Mouse (Mus musculus): ENCODE results near the gene Dhrs7b. TPM values are rescaled to one million over a fixed set of nuclear protein-coding genes. Genes with fewer than 3 reads are reported as not detected.
A peak's percentile ranks its signal among the peaks of the same experiment; 100 is the strongest.

The Dhrs7b gene
- polyA plus RNA-seq (2015; fragmentation: Nextera tagmentation; extraction: Ambion mirVana) = 37.2 and 39.5 TPM in 2 replicates

GRCm38 (mm10) chr11:60830433-60831052, at the start of gene Dhrs7b:
TSS of gene Dhrs7b (plus strand) at chr11:60830631.
- peak within 1 kb of the TSS; percentile 81 for H3K4me2 ChIP-seq
- no peaks in the 10 kb centered on the region for H3K36me3 ChIP-seq
- ATAC-seq (ENCODE audit: insufficient number of reproducible peaks, insufficient read depth, low FRiP score, low TSS enrichment, low read depth) = peak; percentile 93
- under 1% methylated on average over 34 of the region's 34 CpGs for WGBS
- H3K4me3 ChIP-seq = peak within 1 kb of the TSS; percentile 81
- no peaks in the 10 kb centered on the region for H3K27me3 ChIP-seq
- H3K27ac ChIP-seq = peak within 1 kb of the TSS; percentile 78
- H3K9me3 ChIP-seq = no peaks in the 10 kb centered on the region
- peak within 1 kb of the TSS; percentile 83 for H3K9ac ChIP-seq
- H3K4me1 ChIP-seq = peaks cover 9% of the 10 kb centered on the region

- H3K36me3 ChIP-seq = peaks cover 95% of the 10 kb centered on the region
- no peak overlapping the region for H3K4me3 ChIP-seq
Measured at GRCm38 (mm10) chr11:60784179-60784922, 46.1 kb upstream of the Dhrs7b start.

GRCm38 (mm10) chr11:60787595-60787994, 42.8 kb upstream of the Dhrs7b start:
- H3K9ac ChIP-seq = 0 out of 2 replicates have a peak overlapping the region, but pooled peaks have one; percentile 40
- ATAC-seq (ENCODE audit: insufficient number of reproducible peaks, insufficient read depth, low FRiP score, low TSS enrichment, low read depth) = no peak
- H3K36me3 ChIP-seq = peaks cover 90% of the 10 kb centered on the region
- no peak overlapping the region for H3K27ac ChIP-seq
- H3K4me1 ChIP-seq = no peaks in the 10 kb centered on the region; the same call in 1 of the 2 replicates
- WGBS = 65% methylated on average over 1 of the region's 1 CpGs
- H3K9me3 ChIP-seq = no peaks in the 10 kb centered on the region
- no peak overlapping the region for H3K4me3 ChIP-seq
- no peaks in the 10 kb centered on the region for H3K27me3 ChIP-seq
- no peak overlapping the region for H3K4me2 ChIP-seq

More at GRCm38 (mm10) chr11:60784179-60784922, 46.1 kb upstream of the Dhrs7b start:
- H3K4me2 ChIP-seq = no peak overlapping the region
- 94% methylated on average over 8 of the region's 8 CpGs for WGBS
- no peak overlapping the region for H3K9ac ChIP-seq
- peaks cover 32% of the 10 kb centered on the region for H3K4me1 ChIP-seq
- no peaks in the 10 kb centered on the region for H3K9me3 ChIP-seq
- H3K27me3 ChIP-seq = no peaks in the 10 kb centered on the region
- H3K27ac ChIP-seq = no peak overlapping the region
- ATAC-seq (ENCODE audit: insufficient number of reproducible peaks, insufficient read depth, low FRiP score, low TSS enrichment, low read depth) = no peak

GRCm38 (mm10) chr11:60790472-60790871, 40.0 kb upstream of the Dhrs7b start:
- 28% methylated on average over 2 of the region's 2 CpGs for WGBS

GRCm38 (mm10) chr11:60796342-60796741, 34.1 kb upstream of the Dhrs7b start:
- WGBS = 89% methylated on average over 11 of the region's 11 CpGs
- no peak overlapping the region for H3K27ac ChIP-seq
- H3K36me3 ChIP-seq = peaks cover 71% of the 10 kb centered on the region
- H3K9me3 ChIP-seq = no peaks in the 10 kb centered on the region
- no peak overlapping the region for H3K4me3 ChIP-seq
- no peaks in the 10 kb centered on the region for H3K4me1 ChIP-seq
- H3K9ac ChIP-seq = no peak overlapping the region
- H3K4me2 ChIP-seq = no peak overlapping the region
- no peaks in the 10 kb centered on the region for H3K27me3 ChIP-seq
- no peak for ATAC-seq (ENCODE audit: insufficient number of reproducible peaks, insufficient read depth, low FRiP score, low TSS enrichment, low read depth)

More at GRCm38 (mm10) chr11:60790472-60790871, 40.0 kb upstream of the Dhrs7b start:
- H3K4me2 ChIP-seq = no peak overlapping the region
- no peaks in the 10 kb centered on the region for H3K9me3 ChIP-seq
- H3K36me3 ChIP-seq = peaks cover 84% of the 10 kb centered on the region
- ATAC-seq (ENCODE audit: insufficient number of reproducible peaks, insufficient read depth, low FRiP score, low TSS enrichment, low read depth) = no peak
- H3K27me3 ChIP-seq = no peaks in the 10 kb centered on the region
- no peak overlapping the region for H3K4me3 ChIP-seq
- H3K9ac ChIP-seq = no peak overlapping the region
- no peaks in the 10 kb centered on the region for H3K4me1 ChIP-seq
- no peak overlapping the region for H3K27ac ChIP-seq

- H3K36me3 ChIP-seq = peaks cover 60% of the 10 kb centered on the region
- 83% methylated on average over 4 of the region's 4 CpGs for WGBS
- no peak overlapping the region for H3K27ac ChIP-seq
- H3K27me3 ChIP-seq = no peaks in the 10 kb centered on the region
- no peak overlapping the region for H3K4me2 ChIP-seq
- H3K4me3 ChIP-seq = no peak overlapping the region
- no peaks in the 10 kb centered on the region for H3K9me3 ChIP-seq
- H3K9ac ChIP-seq = no peak overlapping the region
- no peak for ATAC-seq (ENCODE audit: insufficient number of reproducible peaks, insufficient read depth, low FRiP score, low TSS enrichment, low read depth)
- H3K4me1 ChIP-seq = no peaks in the 10 kb centered on the region
Measured at GRCm38 (mm10) chr11:60799977-60800376, 30.5 kb upstream of the Dhrs7b start.

GRCm38 (mm10) chr11:60800892-60801291, 29.5 kb upstream of the Dhrs7b start:
- Histone ChIP-seq H3K27ac (no peak overlapping the region), H3K4me1 (no peaks in the 10 kb centered on the region), H3K9me3 (no peaks in the 10 kb centered on the region), H3K27me3 (no peaks in the 10 kb centered on the region), H3K9ac (no peak overlapping the region), H3K4me2 (no peak overlapping the region), H3K36me3 (peaks cover 60% of the 10 kb centered on the region), H3K4me3 (no peak overlapping the region)
- ATAC-seq (ENCODE audit: insufficient number of reproducible peaks, insufficient read depth, low FRiP score, low TSS enrichment, low read depth) = no peak
- 92% methylated on average over 1 of the region's 1 CpGs for WGBS

GRCm38 (mm10) chr11:60808286-60809070, 22.0 kb upstream of the Dhrs7b start:
- Histone ChIP-seq H3K27me3 (no peaks in the 10 kb centered on the region), H3K4me3 (no peak overlapping the region), H3K27ac (no peak overlapping the region), H3K4me1 (peaks cover 27% of the 10 kb centered on the region), H3K9me3 (no peaks in the 10 kb centered on the region), H3K9ac (peak overlapping the region; percentile 23; the same call in 1 of the 2 replicates), H3K36me3 (peaks cover 13% of the 10 kb centered on the region; the same call in 1 of the 2 replicates), H3K4me2 (peak overlapping the region; percentile 85)
- ATAC-seq (ENCODE audit: insufficient number of reproducible peaks, insufficient read depth, low FRiP score, low TSS enrichment, low read depth) = no peak
- WGBS = 79% methylated on average over 4 of the region's 4 CpGs

- Histone ChIP-seq H3K4me1 (peaks cover 27% of the 10 kb centered on the region), H3K27me3 (no peaks in the 10 kb centered on the region), H3K27ac (no peak overlapping the region), H3K4me2 (peak overlapping the region; percentile 85), H3K36me3 (0 out of 2 replicates have a peak, but pooled peaks cover 4% of the 10 kb centered on the region), H3K9ac (peak overlapping the region; percentile 66; the same call in 1 of the 2 replicates), H3K4me3 (peak overlapping the region; percentile 53), H3K9me3 (no peaks in the 10 kb centered on the region)
- ATAC-seq (ENCODE audit: insufficient number of reproducible peaks, insufficient read depth, low FRiP score, low TSS enrichment, low read depth) = no peak
- WGBS = 44% methylated on average over 1 of the region's 1 CpGs
Measured at GRCm38 (mm10) chr11:60809546-60809945, 20.9 kb upstream of the Dhrs7b start.

- H3K27me3 ChIP-seq = no peaks in the 10 kb centered on the region
- WGBS = 11% methylated on average over 14 of the region's 14 CpGs
- H3K9ac ChIP-seq = peak overlapping the region; percentile 66
- 0 out of 2 replicates have a peak, but pooled peaks cover 1% of the 10 kb centered on the region for H3K36me3 ChIP-seq
- peak overlapping the region; percentile 53 for H3K4me3 ChIP-seq
- H3K4me1 ChIP-seq = peaks cover 27% of the 10 kb centered on the region
- ATAC-seq (ENCODE audit: insufficient number of reproducible peaks, insufficient read depth, low FRiP score, low TSS enrichment, low read depth) = no peak
- no peak overlapping the region for H3K27ac ChIP-seq
- peak overlapping the region; percentile 85 for H3K4me2 ChIP-seq
- no peaks in the 10 kb centered on the region for H3K9me3 ChIP-seq
Measured at GRCm38 (mm10) chr11:60810046-60810965, 20.1 kb upstream of the Dhrs7b start.

Data from embryonic facial prominence, embryonic 13.5 days (tissue).